Mouse (Mus musculus): ENCODE results near the gene Cherp. TPM values are rescaled to one million over a fixed set of nuclear protein-coding genes. Genes with fewer than 3 reads are reported as not detected.

Cherp gene
- total and polyA plus RNA-seq, 3 experiments: 8.9 to 80.4 (median 18.1) TPM

GRCm38 (mm10) chr8:72491680-72492621 lies 16.9 kb upstream of the Cherp start, which contains the start of gene Slc35e1:
Gene Slc35e1 (minus strand): TSS chr8:72492614.
- peaks cover 42 to 68% of the 10 kb centered on the region in 2 experiments for H3K36me3 ChIP-seq (replicated peaks in 1 of 2; ENCODE audit: control insufficient read depth in 1 of 2, insufficient read depth in 1 of 2, low read length in 1 of 2)
- H3K79me2 ChIP-seq (replicated peaks; ENCODE audit: control insufficient read depth, extremely low read depth, insufficient read depth, poor library complexity, severe bottlenecking): peaks cover 24% of the 10 kb centered on the region
- H3K9me3 ChIP-seq (replicated peaks; ENCODE audit: low read length): no peaks in the 10 kb centered on the region
- dilution Hi-C loops (cut with MboI; ENCODE audit: extremely low pct_ligation_motif_present, extremely low pct_unique_long_range_greater_than_20kb, low sequenced_read_pairs) (no loop called here), in situ Hi-C loops (cut with MboI; ENCODE audit: low pct_ligation_motif_present, low pct_unique_long_range_greater_than_20kb, low sequenced_read_pairs) (no loop called here)
- H3K4me2 ChIP-seq (ENCODE audit: insufficient read depth, low read depth, poor library complexity, severe bottlenecking): peak within 1 kb of the TSS; percentile 90
- peak within 1 kb of the TSS; percentile 93 to 96 (median 93) for H3K4me3 ChIP-seq (replicated peaks in 1 of 3; ENCODE audit: low read depth in 2 of 3, low read length in 2 of 3, poor library complexity in 1 of 3)
- TF ChIP-seq SIN3A (IDR thresholded peaks at IDR 0.05; ENCODE audit: low read length) (peak; percentile 92), KAT2A (IDR thresholded peaks at IDR 0.05; ENCODE audit: insufficient replicate concordance, low read length) (0 out of 2 replicates have a peak, but pooled peaks have one; percentile 21), ELF1 (IDR thresholded peaks at IDR 0.05; ENCODE audit: low read depth, low read length) (peak; percentile 62), MXI1 (IDR thresholded peaks at IDR 0.05; ENCODE audit: low read depth, low read length) (peak; percentile 47; the same call in 1 of the 2 replicates), MAX (IDR thresholded peaks at IDR 0.05; ENCODE audit: low read length) (peak; percentile 58; the same call in 1 of the 2 replicates), MYC (IDR thresholded peaks at IDR 0.05; ENCODE audit: low read depth, low read length) (no peak), BHLHE40 (IDR thresholded peaks at IDR 0.05; ENCODE audit: low read depth, low read length) (0 out of 2 replicates have a peak, but pooled peaks have one; percentile 16), EP300 (IDR thresholded peaks at IDR 0.05; ENCODE audit: low read length) (no peak)
- H3K4me1 ChIP-seq (ENCODE audit: control insufficient read depth in 1 of 2, insufficient read depth in 2 of 2): peaks cover 3 to 41% of the 10 kb centered on the region in 2 experiments; a peak in 3 of 4 replicates
- no peaks in the 10 kb centered on the region for H3K27me3 ChIP-seq (replicated peaks)
- peak within 1 kb of the TSS; percentile 57 for H3K27ac ChIP-seq (ENCODE audit: insufficient read depth, low read depth)
- peak within 1 kb of the TSS; percentile 65 for H3K9ac ChIP-seq (ENCODE audit: insufficient read depth, low read depth)
- DNase-seq (ENCODE audit: extremely low read depth): peak; percentile 45

- H3K27ac ChIP-seq (ENCODE audit: insufficient read depth, low read depth): no peak overlapping the region
- H3K27me3 ChIP-seq (replicated peaks): no peaks in the 10 kb centered on the region
- no peaks in the 10 kb centered on the region for H3K9me3 ChIP-seq (replicated peaks; ENCODE audit: low read length)
- peak overlapping the region; percentile 65; the same call in 1 of the 2 replicates for H3K9ac ChIP-seq (ENCODE audit: insufficient read depth, low read depth)
- in situ Hi-C loops (cut with MboI; ENCODE audit: low pct_ligation_motif_present, low pct_unique_long_range_greater_than_20kb, low sequenced_read_pairs): no loop called here
- H3K4me3 ChIP-seq (replicated peaks in 1 of 3; ENCODE audit: low read depth in 2 of 3, low read length in 2 of 3, poor library complexity in 1 of 3): peak overlapping the region; percentile 93 to 96 (median 93)
- H3K79me2 ChIP-seq (replicated peaks; ENCODE audit: control insufficient read depth, extremely low read depth, insufficient read depth, poor library complexity, severe bottlenecking): peaks cover 24% of the 10 kb centered on the region
- no peak for DNase-seq (ENCODE audit: extremely low read depth)
- peaks cover 3 to 45% of the 10 kb centered on the region in 2 experiments; a peak in 3 of 4 replicates for H3K4me1 ChIP-seq (ENCODE audit: control insufficient read depth in 1 of 2, insufficient read depth in 2 of 2)
- peak overlapping the region; percentile 81 for H3K4me2 ChIP-seq (ENCODE audit: insufficient read depth, low read depth, poor library complexity, severe bottlenecking)
- H3K36me3 ChIP-seq (replicated peaks in 1 of 2; ENCODE audit: control insufficient read depth in 1 of 2, insufficient read depth in 1 of 2, low read length in 1 of 2): peaks cover 38 to 68% of the 10 kb centered on the region in 2 experiments
- TF ChIP-seq CHD1 (IDR thresholded peaks at IDR 0.05; ENCODE audit: low read depth, low read length) (no peak), GABPA (IDR thresholded peaks at IDR 0.05; ENCODE audit: insufficient replicate concordance, low read depth, low read length) (no peak), ZKSCAN1 (IDR thresholded peaks at IDR 0.05; ENCODE audit: borderline replicate concordance, low read depth, low read length) (no peak), ZC3H11A (IDR thresholded peaks at IDR 0.05; ENCODE audit: low read depth, low read length) (no peak), MAX (IDR thresholded peaks at IDR 0.05; ENCODE audit: low read length) (no peak), RCOR1 (conservative IDR thresholded peaks at IDR 0.05; ENCODE audit: low read depth, low read length) (no peak), UBTF (IDR thresholded peaks at IDR 0.05; ENCODE audit: low read depth, low read length) (no peak), JUND (conservative IDR thresholded peaks at IDR 0.05; ENCODE audit: low read depth, low read length) (no peak), E2F4 (IDR thresholded peaks at IDR 0.05; ENCODE audit: insufficient replicate concordance, low read depth, low read length) (no peak), TBP (conservative IDR thresholded peaks at IDR 0.05; ENCODE audit: low read depth, low read length) (no peak), SIN3A (IDR thresholded peaks at IDR 0.05; ENCODE audit: low read length) (no peak)
- dilution Hi-C loops (cut with MboI; ENCODE audit: extremely low pct_ligation_motif_present, extremely low pct_unique_long_range_greater_than_20kb, low sequenced_read_pairs): no loop called here
These were observed 16.0 kb upstream of the Cherp start for GRCm38 (mm10) chr8:72491017-72491416.

All from CH12.LX (cell line).